Mouse (Mus musculus) megakaryocyte, embryonic 14.5 days (primary cell): ENCODE data around the gene Olfr402.

Source experiments
- FLI1 ChIP-seq: IDR thresholded peaks from 2 replicates; pipeline ENCODE4 v1.6.1; 2012; ENCODE audit warnings: low read length, inconsistent platforms, mixed read lengths
- GATA1 ChIP-seq: IDR thresholded peaks from 3 replicates; pipeline ENCODE4 v1.6.1; 2012; ENCODE audit warnings: mixed read lengths, low read length, inconsistent platforms, borderline replicate concordance

DNA sequence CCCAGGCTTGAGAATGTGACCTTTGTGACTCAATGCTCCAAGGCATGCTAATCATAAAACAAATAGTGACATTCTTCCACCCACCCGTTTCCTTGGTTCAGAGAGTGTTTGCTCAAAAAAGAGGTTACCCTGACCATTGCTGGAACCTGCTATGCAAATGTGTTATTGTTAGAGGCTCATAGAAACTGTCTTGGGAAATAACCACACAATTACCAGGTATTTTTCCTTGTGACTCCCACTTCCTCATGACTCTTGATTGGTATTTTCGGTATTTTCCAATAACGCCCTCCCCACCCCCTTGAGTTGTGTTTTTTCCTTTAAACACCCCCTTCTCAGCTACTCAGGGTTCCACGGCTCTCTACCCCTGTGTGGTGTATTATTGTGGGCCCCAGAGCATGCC, 30.4 kb downstream of the Olfr402 start:
- no peak for TF ChIP-seq GATA1
- TF ChIP-seq FLI1 = no peak
